Mouse (Mus musculus): Measurements from ENCODE around the gene Zdhhc5.

The Zdhhc5 gene

GRCm38 (mm10) chr2:84714811-84715561 is at the start of gene Zdhhc5:
Gene Zdhhc5, minus strand, starts transcription at chr2:84715180.
- DNase-seq: peak; percentile 99

DNA sequence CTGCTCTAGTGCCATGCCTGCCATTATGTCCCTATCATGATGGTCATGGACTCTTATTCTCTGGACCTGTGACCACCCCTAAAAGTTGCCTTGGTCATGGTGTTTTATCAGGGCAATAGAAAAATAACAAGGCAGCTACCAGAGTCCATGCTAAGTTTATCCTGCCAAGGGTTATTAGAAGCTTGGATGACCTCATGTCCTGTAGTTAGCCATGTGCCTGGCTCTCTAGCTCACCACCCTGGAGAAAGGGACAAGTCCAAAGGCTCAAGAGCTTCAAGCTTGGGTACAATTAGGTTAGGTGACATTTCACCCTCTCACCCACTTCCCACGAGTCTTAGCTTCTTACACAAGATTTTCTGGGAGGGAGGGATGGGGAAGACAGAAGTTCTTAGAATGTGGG is 47.8 kb upstream of the Zdhhc5 start:
- no peak for DNase-seq

DNA sequence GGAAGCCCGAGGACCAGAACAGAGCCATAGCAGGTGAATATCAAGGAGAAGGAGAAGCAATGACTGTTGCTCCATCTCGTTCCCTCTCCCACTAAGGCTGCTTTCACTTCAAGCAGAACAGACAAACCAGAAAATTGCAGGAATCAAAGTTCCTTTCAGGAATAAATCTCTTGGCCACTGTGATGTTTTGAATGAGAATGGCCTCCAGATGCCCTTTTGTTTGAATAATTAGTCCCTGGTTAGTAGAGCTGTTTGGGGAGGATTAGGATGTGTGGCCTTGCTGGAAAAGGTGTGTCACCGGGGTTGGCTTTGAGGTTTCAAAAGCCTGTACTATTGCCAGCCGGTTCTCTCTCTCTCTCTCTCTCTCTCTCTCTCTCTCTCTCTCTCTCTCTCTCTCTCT is 47.3 kb upstream of the Zdhhc5 start:
- no peak for DNase-seq

- DNase-seq: no peak
These were observed 46.9 kb upstream of the Zdhhc5 start for GRCm38 (mm10) chr2:84761840-84762239.

DNA sequence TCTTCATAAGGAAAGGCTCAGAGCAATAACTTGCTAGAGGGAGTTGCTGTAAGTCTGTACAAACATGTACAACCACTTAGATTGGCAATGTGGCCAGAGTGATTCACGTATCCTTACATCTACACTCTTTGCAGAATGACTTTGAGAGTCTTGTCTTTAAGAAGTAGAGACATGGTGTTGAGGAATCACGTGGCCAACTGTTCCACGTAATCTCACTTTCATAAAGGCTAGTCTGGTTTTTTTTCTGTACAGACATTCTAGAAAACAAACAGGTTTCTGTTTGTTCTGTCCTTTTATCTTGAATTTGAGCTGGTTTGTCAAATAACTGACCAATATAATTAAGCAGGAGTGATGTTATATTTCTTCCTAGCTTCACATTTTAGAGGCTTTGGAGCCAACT is 46.3 kb upstream of the Zdhhc5 start:
- no peak for DNase-seq

DNA sequence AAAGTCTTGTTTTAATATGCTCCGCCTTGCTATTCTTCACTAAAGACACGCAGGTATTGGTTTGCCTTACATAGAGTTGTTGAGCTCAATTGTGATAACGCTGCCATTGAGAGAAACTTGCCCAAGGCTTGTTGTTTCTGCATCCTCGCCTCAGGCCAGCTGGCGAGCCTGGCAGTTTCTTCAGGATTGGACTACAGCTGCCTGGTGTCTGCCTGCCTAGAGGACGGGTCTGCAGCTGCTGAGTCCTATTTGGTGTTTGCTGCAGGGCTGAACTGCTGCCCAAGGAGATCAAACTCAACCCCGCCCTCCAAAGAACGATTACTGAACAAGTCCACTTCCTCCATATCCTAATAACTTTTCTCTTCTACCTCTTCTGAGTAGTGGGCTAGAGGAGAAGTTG is 45.8 kb upstream of the Zdhhc5 start:
- no peak for DNase-seq

GRCm38 (mm10) chr2:84758542-84759127 is 43.7 kb upstream of the Zdhhc5 start:
- DNase-seq: peak; percentile 71 to 78

DNA sequence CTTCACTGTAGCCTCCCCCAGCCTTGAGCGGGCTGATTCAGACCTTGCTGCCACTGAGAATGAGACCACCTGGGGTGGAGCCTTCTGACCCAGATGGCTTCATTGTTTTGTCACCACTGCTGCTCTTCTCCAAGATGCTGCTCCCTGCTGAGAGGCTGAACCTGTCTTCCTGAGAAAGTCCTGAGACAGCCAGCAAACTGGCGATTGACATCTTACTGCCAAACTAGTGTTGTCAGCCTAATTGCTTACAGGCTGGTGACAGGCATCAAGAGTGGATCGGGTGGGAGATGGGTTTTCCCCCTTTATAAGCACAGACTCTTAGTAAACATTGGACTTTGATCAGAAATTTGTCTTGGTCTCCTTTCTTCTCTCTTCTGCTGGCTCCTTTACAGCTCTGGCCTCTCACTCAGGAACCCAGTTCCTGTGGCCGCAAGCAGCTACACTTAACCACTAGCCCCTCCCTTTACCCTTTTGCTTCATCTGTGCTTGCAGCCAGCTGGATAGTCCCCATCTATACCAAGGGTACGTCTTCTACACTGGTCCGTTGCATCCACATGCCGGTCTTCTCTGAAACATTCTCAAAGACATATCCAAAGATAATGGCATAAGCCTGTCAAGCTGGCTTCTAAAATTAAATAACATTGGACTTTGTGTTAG is 42.2 kb upstream of the Zdhhc5 start:
- DNase-seq: no peak

- peak; percentile 62 to 81 for DNase-seq
These were observed 41.3 kb upstream of the Zdhhc5 start for GRCm38 (mm10) chr2:84756245-84756644.

- DNase-seq: no peak
These were observed 35.1 kb upstream of the Zdhhc5 start for GRCm38 (mm10) chr2:84750115-84750514.

- peak in 1 of 2 experiments; percentile 34 for DNase-seq
These were observed 29.1 kb upstream of the Zdhhc5 start for GRCm38 (mm10) chr2:84744126-84744525.

GRCm38 (mm10) chr2:84743561-84743960 is 28.6 kb upstream of the Zdhhc5 start, which contains the start of gene Gm19426:
Gene Gm19426, minus strand, starts transcription at chr2:84743655.
- DNase-seq: peak; percentile 82 to 86

DNA sequence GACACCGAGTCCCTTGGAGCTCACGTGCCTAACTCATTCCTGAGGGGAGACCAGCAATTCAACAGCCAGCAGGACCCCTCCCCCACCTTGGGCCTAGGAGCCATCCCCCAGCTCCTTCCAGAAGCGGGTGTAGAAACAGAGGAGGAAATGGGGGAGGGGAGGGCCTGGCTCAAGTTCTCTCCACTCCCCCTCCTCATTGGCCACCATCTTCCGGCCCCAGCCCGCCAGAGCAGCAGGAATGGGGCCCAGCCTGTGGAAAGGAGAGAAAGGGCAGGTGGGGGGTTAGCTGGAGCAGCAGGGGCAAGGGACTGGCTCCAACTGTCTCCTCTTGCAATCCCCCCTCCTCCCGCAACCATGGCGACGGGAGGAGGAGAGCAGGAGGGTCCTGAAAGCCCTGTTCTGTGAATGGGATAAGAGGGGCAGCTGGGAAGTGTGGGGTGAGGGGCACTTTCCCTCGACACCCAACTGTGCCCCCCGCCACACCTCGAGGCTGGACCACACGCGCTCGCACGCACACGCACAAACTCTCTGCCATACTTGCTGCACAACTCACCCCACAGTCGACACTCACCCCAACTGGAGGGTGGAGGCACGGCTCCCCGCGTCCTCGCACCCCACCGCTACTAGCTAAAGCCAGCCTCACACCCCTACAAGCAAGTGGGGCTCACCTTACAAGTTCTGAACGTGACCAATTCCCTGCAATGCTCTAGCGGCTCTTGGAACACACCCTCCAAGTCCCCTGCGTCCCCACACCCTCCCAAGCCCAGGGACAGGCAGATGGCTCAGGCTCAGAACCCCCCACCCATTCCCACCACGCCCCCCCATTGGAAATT is 27.7 kb upstream of the Zdhhc5 start:
- DNase-seq: peak in 1 of 2 experiments; percentile 42

DNA sequence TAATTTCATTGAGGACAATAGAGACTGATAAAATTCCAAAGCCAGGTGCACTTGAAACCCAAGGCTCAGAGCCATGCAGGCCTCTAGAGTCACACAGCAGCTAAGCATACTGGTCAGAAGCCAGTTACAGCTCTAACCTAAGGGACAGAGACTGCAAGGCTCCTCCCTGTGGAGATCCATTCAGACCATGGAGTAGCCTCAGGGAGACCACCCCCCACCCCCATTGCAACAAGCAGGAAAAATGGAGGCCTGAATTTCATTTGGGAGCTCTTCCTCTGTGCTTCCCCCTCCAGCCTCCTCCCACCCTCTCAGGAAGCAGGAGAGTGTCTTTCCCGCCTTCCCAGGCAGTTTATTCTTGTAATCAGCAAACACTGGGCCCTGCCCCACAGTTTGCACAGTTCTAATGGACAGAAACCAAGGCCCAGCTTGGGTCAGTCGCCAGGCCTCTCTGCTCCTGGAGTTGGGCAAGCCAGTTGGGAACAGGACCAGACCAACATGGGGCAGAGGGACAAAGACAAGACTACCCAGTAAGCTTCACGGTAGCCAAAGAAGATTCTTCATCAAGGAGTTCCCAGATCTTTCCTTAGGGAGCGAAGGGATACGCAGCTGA is 27.0 kb upstream of the Zdhhc5 start:
- DNase-seq: no peak

- DNase-seq: peak in 1 of 2 experiments; percentile 61
These were observed 25.8 kb upstream of the Zdhhc5 start for GRCm38 (mm10) chr2:84740608-84741333.

GRCm38 (mm10) chr2:84738271-84738911 is 23.4 kb upstream of the Zdhhc5 start:
- DNase-seq: peak; percentile 71 to 78

- DNase-seq: peak in 1 of 2 experiments; percentile 30
These were observed 22.5 kb upstream of the Zdhhc5 start for GRCm38 (mm10) chr2:84737451-84737925.

- no peak for DNase-seq
These were observed 21.6 kb upstream of the Zdhhc5 start for GRCm38 (mm10) chr2:84736312-84737161.

- no peak for DNase-seq
These were observed 20.5 kb upstream of the Zdhhc5 start for GRCm38 (mm10) chr2:84735346-84735920.

- DNase-seq: no peak
These were observed 19.9 kb upstream of the Zdhhc5 start for GRCm38 (mm10) chr2:84734919-84735318.
